Mouse (Mus musculus) left cerebral cortex, adult 8-10 months (tissue): ENCODE results near the gene Slc1a1. TPM values are rescaled to one million over a fixed set of nuclear protein-coding genes. Genes with fewer than 3 reads are reported as not detected.
A peak's percentile ranks its signal among the peaks of the same experiment; 100 is the strongest.

Experiments used
- DNase-seq, 2 experiments: peaks; one replicate each; pipeline ENCODE4 v3.0.0; 2022; ENCODE audit warnings: low spot score in 2 of 2
- total RNA-seq, 4 experiments: library from RNA; stranded (reverse); gene quantifications; 2 replicates each; pipeline ENCODE4 v1.2.4; 2022

The Slc1a1 gene
- total RNA-seq, 4 experiments from 2014 or later = 98.1 to 102 (median 98.6) TPM

DNA sequence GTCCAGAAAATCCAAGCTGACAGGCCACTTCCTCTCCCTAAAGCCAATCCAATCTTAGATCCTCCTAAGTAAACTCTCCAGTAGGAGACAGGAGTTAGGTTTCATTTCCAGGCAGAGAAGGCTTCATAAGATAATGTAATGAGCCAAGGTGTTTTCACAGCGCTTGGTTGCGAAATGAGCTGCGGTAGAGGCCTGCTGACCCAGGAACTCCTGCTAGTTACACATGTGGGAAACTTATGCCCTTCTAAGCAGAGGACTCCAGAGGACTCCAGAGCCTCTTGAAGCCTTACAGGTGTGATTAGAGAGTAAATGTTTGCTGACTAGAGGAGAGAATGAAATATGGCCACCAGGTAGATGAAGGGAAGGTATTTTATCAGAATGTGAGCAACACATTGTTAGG lies 15.7 kb downstream of the Slc1a1 start:
- DNase-seq = no peak

DNA sequence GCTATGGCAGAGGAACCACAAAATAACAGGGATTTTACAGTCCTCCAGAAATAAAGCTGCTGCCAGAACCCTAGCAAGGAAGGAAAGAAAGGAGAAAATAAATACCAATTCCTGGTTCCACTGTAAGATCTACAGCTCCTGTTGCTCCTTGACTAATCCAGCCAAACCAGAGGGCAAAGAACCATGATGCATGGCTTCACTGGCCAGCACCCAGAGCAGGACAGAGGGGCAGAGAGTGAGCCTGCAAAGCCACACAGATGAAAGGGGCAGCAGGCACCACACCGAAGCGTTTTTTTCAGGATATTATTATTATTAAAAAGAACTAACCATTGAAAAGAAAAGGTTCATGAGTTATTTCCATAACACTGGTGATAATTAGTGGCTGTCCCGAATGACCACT lies 17.2 kb downstream of the Slc1a1 start:
- no peak for DNase-seq

DNA sequence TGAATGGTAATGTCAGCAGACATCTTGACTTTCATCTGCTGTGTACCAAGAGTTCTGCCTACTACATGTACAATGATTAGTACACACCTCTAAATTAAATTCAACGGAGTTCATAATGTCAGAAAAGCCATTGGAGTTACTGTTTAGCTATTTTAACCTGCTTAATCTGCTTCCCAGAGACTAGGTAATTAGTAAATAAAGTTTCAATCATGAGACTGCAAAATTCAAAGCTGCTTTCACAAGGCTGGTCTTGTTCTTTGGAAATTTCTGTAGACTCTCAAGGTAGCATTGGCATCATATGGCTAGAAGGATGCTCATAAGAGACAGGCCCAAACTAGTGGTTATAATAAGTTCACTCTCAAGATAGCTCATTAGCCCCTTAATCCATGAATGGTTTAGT lies 20.0 kb downstream of the Slc1a1 start:
- no peak for DNase-seq

DNA sequence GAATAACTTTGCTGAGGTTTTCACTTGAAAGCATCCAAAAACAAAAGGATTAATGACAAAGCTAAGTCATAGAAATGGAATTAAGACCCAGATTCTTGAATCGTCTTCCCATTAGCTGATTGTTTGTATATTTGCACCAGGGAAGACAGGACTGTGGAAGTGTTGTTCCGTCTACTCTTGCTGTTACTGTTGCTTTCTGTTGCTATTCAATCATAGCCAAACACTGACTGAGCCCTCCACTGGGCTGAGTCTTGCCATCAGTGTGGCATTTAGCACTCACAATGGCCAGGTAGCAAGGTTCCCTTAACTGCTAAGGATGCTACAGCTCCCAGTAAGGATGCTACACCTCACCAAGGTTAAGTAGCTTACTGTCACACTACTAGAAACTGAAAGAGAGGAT lies 25.4 kb downstream of the Slc1a1 start:
- DNase-seq = no peak

GRCm38 (mm10) chr19:28863626-28864025 lies 28.8 kb downstream of the Slc1a1 start:
- DNase-seq = no peak

DNA sequence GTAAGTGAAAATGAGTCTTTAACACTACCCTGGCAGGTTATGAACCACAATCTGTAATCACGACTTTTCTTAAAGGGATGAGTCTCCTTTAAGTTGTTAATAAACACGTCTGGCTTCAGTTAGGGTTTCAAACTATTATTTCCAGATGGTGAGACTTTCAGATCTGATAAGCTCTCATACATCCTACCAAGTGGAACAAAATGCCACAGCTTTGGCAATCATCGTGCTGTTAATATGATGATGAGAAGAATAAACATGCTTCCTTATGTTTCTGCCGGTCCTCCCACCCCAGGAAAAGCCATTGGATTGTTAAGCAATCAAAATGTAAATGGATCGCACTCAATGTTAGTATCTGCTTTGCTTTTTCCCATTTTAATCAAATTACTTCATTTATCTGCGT lies 30.1 kb downstream of the Slc1a1 start:
- no peak for DNase-seq

DNA sequence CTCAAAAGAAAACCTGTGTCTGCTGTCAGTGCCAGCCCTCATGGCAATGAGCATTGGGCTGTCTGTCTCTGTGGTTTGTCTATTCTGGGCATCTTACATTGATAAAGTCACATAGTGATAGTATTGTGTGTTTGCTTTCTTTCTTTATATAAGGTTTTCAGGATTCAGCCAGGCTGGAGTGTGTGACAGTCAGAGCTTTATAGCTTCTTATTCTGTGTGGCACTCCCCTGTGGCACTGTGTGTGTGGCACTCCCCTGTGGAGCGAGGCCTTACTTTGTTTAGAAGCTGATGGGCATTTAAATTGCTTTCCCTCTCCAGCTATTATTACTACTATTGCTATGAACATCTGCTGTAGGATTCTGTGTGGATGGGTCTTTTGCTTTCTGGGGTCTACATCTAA lies 30.7 kb downstream of the Slc1a1 start:
- no peak for DNase-seq

DNA sequence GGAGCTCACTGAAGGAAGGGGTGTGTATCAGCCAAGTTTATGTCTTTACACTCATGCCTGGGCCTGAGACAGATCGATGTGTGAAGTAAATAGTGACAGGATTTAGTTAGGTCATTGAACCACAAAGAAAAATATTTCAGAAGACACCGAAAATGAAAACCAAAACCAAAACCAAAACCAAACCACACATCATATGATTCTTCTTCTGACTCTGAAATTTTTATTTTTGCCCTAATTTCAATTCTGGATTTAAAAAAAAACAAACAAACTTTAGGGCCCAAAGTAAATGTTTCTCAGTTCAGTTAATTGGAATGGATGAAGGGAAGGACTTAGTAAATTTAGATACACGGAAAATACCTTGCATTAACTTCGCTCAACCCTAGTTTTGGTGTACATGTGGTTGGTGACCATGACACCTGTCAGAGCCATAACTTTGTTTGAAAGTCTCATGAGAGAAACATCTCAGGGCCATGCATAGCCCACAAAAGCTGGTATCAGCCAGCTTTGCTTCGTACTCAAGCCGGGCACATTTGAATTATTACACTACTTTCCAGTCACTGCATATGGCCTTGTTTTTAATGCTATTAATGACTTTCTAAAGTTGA lies 34.5 kb downstream of the Slc1a1 start:
- DNase-seq = no peak

- DNase-seq = no peak
Observed at GRCm38 (mm10) chr19:28870351-28870750, 35.5 kb downstream of the Slc1a1 start.

DNA sequence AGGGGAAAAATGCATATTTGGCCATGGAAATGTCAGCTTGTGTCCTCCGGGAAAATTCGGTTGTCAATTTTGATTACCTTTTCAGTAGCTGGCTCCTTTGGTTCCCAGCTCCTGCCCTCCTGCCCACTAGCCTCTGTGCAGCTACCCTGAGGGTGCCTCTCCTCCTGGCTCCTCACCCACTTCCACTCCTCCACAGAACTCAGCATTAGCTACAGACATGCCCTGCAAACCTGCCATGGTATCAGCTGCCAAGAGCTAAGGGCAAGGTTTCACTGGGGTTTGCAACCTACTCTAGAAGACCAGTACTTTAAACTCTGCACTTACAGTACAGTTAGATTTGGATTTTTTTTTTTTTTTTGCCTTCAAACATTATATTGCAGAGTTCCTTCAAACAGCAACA lies 44.6 kb downstream of the Slc1a1 start:
- DNase-seq = no peak

- no peak for DNase-seq
Observed at GRCm38 (mm10) chr19:28883126-28883525, 48.3 kb downstream of the Slc1a1 start.

DNA sequence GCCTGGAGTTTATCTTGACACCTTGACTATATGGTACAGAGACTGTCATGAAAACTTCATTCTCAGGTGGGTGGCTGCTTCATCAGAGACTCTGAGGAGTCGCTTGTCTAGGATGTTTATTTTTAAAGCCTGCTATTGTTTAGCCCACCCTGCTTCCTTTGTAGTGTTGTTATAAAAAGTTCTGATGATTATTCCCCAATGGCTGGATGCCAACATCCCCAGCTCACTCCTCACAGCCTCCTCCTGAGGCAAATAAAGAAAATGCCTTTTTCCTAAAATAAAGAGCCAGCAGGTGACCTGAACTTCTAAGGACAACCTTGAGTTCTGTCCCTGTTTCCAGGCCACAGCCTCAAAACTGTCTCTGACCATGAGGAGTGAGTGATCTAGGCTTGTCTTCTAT lies 53.6 kb downstream of the Slc1a1 start:
- no peak for DNase-seq

GRCm38 (mm10) chr19:28889251-28889650 lies 54.4 kb downstream of the Slc1a1 start:
- no peak for DNase-seq

- no peak for DNase-seq
Observed at GRCm38 (mm10) chr19:28891238-28891637, 56.4 kb downstream of the Slc1a1 start.

DNA sequence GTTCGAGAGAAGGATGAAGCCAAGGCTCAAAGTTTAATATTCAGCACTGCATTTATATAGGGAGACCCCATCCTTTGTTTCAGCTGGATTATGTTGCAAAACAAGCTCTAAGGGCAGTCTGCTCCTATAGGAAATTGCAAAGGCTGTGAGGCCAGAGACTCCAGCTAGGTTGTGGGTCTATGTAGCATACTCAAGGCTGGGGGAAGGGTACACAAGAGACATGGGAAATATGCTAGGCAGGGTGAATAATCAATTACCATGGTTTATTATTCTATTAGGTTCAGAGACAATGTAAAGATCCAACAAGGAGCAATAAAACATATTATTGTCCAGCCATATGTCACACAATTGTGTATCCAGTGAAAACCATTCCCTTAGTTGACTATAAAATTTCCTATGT lies 57.0 kb downstream of the Slc1a1 start:
- no peak for DNase-seq

GRCm38 (mm10) chr19:28896639-28897038 lies 61.8 kb downstream of the Slc1a1 start:
- no peak for DNase-seq

- DNase-seq = peak in 1 of 2 experiments; percentile 52
Observed at GRCm38 (mm10) chr19:28897497-28897896, 62.6 kb downstream of the Slc1a1 start.

- DNase-seq = no peak
Observed at GRCm38 (mm10) chr19:28900771-28901170, 65.9 kb downstream of the Slc1a1 start.

GRCm38 (mm10) chr19:28902111-28902510 lies 67.3 kb downstream of the Slc1a1 start:
- no peak for DNase-seq

DNA sequence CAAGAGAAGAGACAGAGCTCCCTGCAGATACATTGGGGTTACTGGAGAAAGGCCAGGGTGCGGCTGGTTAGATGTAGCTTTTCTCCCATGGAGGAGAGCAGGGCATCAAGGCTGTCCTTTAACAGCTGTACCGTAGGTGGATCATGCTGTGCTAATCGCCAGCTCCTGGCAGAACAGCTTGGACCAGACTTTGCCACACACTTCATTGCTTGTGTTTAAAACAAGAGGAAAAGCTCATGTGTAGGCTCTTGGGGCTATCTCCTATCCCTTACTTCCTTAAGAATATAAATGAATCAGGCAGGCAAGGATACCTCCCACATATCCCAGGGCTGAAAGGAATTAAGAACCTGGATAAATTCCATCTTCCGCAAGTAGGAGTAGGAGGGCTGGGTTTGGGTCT lies 68.0 kb downstream of the Slc1a1 start:
- peak in 1 of 2 experiments; percentile 82 for DNase-seq

DNA sequence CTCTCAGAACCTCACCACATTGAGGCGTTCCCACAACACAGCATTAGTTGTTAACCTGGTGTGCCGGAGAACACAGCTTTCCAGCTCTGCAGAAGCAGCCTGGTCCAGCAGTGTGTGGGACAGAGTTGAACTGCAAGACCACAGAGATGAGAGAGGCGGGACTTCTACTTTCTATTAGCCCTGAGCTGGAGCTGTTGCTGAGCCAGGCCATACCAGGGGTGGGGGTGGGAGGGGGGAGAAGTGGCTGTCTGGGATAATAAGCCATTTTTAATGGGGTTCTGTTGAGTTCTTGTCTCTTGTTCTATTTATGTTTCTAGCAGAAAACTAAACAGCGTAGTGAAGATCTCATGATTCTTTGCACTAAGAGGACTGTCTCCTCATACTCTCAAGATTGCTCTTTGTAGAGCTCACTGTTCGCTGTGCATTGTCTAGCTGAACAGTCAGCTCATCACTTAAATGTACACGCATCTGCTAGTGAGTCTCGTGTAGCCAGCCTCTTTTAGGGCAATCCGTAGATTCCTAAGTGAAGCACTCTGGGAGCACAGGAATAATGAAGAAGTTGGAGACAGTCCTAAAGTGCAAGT lies 68.8 kb downstream of the Slc1a1 start:
- DNase-seq = no peak

DNA sequence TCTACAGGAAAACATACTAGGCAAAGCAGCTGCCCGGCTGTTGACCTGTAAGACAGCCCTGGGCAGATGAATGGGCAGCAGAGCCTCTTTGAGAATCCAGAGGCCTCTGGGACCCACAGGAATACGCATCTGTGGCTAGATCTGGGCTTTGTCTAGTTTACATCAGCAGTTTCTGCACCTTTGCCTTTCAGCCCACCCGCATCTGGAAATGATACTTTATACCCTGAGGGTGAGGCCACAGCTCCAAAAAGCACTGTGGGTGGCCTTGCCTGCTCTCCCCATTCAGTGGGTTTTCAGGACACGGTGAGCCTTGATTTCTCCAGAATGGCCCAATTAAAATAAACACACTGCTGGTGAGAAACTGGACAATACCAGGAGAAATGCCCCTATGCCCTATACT lies 73.3 kb downstream of the Slc1a1 start:
- DNase-seq = no peak

GRCm38 (mm10) chr19:28908693-28909092 lies 73.8 kb downstream of the Slc1a1 start:
- peak in 1 of 2 experiments; percentile 73 for DNase-seq

DNA sequence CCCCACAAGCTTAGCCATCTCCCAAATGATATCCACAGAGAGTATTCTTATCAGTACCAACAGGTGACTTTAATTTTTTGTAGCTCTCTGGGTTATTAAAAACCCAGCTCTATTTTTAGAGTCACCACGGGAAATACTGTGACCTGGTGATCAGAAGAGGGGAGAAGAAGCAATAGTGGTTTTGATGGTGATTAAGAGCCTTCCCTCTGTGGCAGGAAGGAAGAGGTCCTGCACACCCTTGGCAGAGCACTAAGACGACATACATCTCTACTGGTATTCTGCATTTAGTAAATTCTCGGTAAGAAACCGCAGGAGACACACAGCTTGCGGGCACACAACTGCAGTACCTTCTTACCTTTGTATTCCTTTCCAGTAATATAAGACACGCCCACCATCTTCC lies 79.7 kb downstream of the Slc1a1 start:
- DNase-seq = no peak
